Mouse (Mus musculus) hindlimb bud, embryonic 11.5 days (tissue): ENCODE results near the gene Dpp6.

ENCODE experiments used
- DNase-seq: peaks from one replicate; pipeline ENCODE4 v3.0.0-alpha.2; 2012; ENCODE audit warnings: low read depth, low spot score; ENCODE audit errors: extremely low spot score

Dpp6 gene

GRCm38 (mm10) chr5:26816975-26817941 lies at the start of gene Dpp6:
TSS of gene Dpp6 (plus strand) at chr5:26817203.
- no peak for DNase-seq

DNA sequence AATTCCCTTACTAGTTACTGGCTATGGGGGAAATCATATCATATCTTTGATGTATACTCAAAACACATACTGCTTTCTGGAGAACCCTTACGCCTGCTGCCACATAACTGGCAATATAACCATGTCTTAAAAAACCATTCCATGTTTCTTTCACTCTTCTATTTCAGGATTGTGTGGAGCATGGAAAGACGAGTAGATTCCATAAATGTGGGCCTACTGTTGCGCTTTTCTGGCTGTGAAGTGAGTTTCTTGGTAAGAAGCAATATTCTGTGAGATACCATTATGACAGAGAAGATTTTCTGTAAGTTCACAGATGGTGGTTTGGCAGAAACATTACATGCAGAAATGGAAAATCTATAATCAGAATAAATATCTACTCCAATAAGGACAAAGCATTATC lies 33.0 kb upstream of the Dpp6 start:
- DNase-seq = no peak

GRCm38 (mm10) chr5:26795524-26795923 lies 21.5 kb upstream of the Dpp6 start:
- DNase-seq = no peak

- no peak for DNase-seq
Measured at GRCm38 (mm10) chr5:26835972-26836371, 19.0 kb downstream of the Dpp6 start.

DNA sequence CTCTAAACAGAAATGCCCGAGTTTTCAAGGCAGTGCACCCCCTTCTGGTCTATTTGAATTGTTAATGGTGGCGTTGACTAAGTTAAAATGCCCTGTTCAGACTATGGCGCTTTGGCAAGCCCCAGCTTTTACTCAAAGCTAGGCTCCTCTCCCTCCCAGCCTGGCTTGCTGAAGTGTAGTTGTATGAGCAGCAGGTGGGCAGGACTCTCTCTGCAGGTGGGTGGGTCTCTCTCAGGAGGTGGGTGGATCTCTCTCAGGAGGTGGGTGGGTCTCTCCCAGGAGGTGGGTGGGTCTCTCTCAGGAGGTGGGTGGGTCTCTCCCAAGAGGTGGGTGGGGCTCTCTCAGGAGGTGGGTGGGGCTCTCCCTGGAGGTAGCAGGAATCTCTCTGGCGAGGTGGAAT lies 24.1 kb downstream of the Dpp6 start:
- no peak for DNase-seq

DNA sequence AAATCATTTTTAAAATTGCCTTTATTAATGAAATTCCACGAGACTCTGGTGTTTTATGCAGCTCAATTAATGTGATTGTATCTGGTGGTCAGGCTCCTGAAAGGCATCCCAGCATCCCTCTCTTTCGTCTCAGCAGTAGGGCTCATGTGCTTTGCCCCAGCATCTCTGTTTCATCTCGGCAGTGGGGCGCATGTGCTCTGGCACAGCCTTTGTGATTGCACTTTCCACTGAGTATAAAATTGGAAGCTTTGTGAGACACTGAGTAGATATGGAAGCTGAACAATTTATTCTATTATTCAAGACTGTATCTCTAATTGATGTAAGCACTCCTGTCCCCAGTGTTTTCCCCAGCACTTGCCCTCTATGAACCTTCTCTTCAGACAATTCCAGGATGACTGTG lies 37.7 kb downstream of the Dpp6 start:
- no peak for DNase-seq

DNA sequence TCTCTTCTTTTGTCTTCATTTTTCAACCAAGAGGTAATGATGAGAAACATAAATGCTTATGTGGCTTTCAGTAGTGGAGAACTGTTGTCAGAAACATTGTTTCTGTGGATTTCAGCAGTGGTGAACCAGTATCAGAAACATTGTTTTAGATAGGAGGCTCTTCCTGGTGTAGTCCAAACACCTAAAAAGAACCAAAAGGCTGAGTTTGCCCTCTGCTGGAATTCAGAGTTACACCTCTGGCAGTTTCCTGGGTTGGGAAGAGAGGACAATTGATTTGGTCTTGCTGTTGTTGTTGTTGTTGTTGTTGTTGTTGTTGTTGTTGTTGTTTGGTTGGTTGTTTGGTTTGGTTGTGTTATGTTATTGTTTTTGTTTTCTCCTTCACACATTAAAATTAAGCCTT lies 58.4 kb downstream of the Dpp6 start:
- DNase-seq = no peak

- no peak for DNase-seq
Measured at GRCm38 (mm10) chr5:26887496-26887895, 70.5 kb downstream of the Dpp6 start.

DNA sequence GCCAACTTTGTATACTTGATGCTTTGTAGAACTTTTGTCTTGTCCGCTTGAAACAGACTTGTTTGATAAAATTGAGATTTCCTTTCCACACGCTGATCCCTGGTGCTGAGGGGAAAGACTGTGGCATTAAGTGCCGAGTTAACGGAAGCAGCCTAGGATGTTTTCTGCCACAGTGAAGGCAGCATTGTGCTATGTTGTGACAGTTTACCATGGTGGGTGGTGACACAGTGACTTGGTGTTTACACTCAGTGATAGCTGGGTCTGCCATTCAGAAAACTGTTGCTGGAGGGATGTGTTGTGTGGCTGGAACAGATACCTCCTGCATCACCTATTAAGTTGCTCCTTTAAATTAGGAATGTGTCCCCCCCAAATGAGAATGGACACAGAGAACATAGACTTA lies 71.1 kb downstream of the Dpp6 start:
- DNase-seq = no peak

DNA sequence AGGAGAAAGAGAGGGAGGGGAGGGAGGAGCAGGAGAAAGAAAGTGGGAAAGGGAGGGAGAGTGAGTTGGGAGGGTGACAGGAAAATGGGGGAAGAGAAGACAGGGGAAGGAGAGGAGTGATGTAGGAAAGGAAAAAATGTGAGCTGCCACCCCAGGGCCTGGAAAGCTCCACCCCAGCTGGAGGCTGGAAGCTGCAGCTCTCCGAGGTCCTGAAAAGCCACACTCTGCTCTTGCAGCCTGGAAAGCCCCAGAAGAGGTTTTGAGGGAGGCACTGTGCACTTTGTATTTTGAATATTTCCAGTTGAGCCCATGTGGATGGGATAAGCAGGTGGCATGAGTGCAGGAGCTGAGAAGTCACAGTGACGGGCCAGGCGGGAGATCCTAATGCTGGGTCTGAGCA lies 77.3 kb downstream of the Dpp6 start:
- no peak for DNase-seq

GRCm38 (mm10) chr5:26903786-26904185 lies 86.8 kb downstream of the Dpp6 start:
- DNase-seq = peak; percentile 2

GRCm38 (mm10) chr5:26904324-26905041 lies 87.5 kb downstream of the Dpp6 start:
- peak; percentile 14 for DNase-seq

DNA sequence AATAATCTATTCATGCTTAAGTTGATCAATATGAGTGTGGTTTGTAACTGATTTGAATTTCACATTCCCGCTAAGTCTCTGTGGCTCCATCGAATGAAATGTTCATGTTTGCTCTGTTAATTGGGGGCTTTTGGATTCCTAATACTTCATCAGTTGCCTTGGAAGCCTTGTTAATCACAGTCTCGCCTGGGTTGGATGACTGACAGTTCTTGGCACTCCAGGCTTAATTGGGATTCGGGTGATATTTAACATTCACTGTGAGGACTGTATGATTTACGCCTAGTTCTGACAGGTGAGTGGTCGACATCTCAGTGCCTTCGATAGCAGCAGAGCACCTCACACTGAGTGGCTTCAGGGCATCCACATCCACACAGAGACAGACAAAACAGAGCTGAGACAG lies 90.1 kb downstream of the Dpp6 start:
- no peak for DNase-seq

DNA sequence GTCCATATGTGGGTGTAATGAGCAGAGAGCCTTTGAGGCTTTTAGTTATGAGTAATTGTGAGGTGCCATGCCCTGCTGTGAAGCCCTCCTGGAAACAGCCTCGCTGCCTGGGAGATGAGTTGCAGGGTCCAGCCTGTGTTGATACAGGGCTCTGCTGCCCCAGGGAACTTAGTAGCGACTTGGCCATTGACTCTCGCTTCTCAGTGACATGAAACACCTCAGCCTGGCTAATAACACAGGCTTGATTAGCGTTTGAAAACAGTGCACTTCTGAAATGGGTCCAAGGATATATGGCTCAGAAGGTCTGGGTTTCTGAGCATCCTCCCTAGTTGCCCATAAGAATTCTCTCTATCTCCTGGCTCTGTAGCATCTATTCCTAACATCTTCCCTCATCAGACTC lies 91.6 kb downstream of the Dpp6 start:
- no peak for DNase-seq

DNA sequence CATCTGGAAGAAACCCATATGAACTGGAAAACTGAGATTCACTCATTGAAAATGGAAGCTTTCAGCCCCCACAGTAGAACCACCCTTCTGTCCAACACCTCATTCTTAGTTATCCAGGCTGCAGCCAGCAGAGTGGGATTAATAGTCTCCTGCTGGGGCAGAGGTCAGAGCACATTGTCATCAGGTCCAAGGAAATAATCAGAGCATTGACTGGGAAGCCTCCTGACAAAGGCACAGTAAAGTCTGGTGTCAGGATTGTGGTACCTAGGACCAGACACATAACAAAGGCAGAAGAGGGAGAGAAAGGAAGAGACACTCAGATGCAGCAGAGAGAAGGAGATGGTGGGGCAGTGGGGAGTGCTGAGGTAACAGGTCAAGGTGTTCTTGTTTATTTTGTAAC lies 93.3 kb downstream of the Dpp6 start:
- DNase-seq = no peak

GRCm38 (mm10) chr5:26911965-26912364 lies 95.0 kb downstream of the Dpp6 start:
- DNase-seq = no peak

DNA sequence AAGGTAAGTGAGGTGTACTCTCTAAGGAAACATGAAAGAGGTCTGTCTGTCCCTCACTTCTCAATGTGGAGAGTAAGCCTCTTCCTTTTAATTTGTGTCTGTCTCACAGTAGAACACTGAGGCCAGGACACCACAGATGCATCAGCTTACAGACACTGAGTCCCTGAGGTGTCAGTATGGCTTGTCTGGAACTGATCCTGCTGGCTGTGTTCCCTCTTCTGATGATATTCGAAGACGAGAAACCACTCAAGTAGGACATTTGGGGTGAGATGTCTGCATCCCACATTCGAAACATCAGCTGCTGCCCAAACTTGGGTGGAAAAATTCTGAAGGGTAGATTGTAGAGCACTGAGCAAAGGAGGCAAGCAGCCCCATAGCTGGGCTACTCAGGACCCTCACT lies 101.8 kb downstream of the Dpp6 start:
- no peak for DNase-seq

DNA sequence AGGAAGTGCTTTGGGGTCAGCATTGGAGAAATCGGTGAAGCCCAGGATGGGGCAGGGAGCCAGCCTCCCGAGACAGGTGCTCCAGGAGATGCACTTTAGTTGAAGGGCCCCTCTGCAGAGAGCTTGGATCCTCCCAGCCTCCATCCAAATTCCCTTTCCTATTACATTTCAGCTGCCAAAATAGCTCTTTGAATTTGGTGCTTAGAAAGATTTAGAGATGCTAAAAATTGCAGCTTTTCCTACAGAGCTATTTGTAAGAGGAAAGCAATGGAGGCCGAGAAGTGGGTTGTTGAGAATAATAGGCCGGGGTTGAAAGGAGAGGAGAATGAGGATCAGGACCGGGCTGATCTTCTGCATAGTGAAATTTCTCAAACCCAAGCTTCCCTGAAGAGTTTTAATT lies 107.5 kb downstream of the Dpp6 start:
- no peak for DNase-seq

DNA sequence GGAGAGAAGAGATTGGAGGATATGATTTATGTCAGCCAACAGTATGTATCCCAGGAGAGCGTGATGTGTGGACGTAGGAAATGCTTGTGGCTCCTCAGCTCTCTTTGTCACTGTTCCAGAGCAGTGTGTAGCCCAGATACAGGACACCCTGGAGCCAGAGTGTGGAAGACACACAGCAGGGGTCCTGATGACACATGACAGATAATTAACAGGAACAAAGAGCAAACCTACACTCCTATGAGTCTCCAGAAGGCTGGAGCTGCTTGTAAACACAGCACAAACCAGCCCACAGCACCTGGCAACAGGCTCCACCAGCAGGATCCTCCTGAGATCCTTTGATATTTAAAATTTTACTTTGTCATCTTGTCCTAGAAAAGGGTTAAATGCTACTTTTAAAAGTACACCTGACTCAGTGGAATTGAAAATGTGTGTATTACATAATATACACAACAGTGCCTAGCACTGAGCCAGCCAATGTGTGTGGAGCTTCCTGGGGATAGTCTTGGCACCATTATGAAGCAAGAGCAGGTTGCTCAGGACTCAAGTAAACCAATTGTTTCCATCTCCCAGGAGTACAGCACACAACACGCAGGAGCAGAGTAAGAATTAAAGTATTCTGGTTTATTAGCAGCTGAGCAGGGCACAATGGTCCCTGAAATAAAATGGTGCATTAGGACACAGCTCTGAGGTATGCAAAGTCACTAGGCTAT lies 115.6 kb downstream of the Dpp6 start:
- DNase-seq = no peak

- DNase-seq = no peak
Measured at GRCm38 (mm10) chr5:26934911-26935310, 117.9 kb downstream of the Dpp6 start.

DNA sequence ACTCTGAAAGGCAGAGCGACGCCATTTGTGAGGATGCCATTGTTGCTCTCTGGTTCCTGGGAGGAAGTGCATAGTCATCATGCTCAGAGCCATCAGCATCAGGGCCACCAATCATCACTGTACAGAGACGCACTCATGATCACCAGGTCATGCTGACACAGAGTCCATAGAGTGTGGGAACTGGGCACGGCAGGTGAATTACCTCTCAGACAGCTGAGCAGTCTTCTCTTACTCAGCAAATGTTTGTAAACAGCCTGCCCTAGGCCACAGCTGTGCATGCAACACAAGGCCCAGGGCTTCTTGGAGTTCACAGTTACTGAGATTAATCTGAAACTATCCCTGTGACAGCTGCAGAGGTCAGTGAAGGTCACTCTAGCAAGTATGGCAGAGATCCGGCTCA lies 124.5 kb downstream of the Dpp6 start:
- DNase-seq = no peak
